Comparison of ENCODE assay signal across 9 mouse cellular contexts in the genomic region with DNA sequence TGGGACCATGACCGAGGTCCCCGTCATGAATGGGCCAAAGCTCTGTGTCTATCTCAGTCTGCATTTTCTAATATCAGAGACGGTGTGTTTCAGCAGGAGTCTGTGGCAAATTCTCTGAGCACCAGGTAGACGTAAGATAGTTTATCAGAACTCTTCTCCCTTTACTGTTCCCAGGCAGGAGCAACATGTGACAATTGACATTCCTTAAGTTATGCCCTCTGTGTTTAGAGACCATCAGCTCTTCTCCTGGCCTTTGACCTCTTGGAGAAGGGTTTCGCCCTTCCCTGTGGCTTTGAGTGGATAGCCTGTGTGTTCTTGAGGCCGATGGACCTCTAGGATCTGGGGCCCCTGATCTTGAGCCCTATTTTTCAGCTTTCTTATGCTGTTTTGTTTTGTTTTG. TPM values are rescaled to one million over a fixed set of nuclear protein-coding genes. Genes with fewer than 3 reads are reported as not detected.
A peak's percentile ranks its signal among the peaks of the same experiment; 100 is the strongest.
DNase-seq lines count a peak whose midpoint lies in the region; ATAC-seq lines count a peak whose summit lies in the region.
"Had no signal": no experiment of that assay in that cellular context is flagged by ENCODE, and none has a peak within 500 bp of the region (broad histone marks: within the 10 kb centered on the region; RNA-seq: fewer than 3 reads in every experiment).

No protein-coding gene starts in this region.

- no peaks in the 10 kb centered on the region for H3K27me3 ChIP-seq in kidney, embryonic 14.5 days (ENCODE audit: control insufficient read depth, insufficient read depth, low read length)
- no peaks in the 10 kb centered on the region for H3K27me3 ChIP-seq in hindbrain, embryonic 13.5 days
- no peaks in the 10 kb centered on the region for H3K27me3 ChIP-seq in midbrain, embryonic 13.5 days

- no peaks in the 10 kb centered on the region for H3K9me3 ChIP-seq in kidney, embryonic 14.5 days (ENCODE audit: control insufficient read depth, low read length)
- no peaks in the 10 kb centered on the region for H3K9me3 ChIP-seq in hindbrain, embryonic 13.5 days
- 0 out of 2 replicates have a peak, but pooled peaks cover 2% of the 10 kb centered on the region for H3K9me3 ChIP-seq in midbrain, embryonic 13.5 days

- peaks cover 40% of the 10 kb centered on the region for H3K36me3 ChIP-seq in kidney, embryonic 14.5 days (ENCODE audit: control insufficient read depth, insufficient read depth, low read length)
- peaks cover 40% of the 10 kb centered on the region for H3K36me3 ChIP-seq in hindbrain, embryonic 13.5 days
- H3K36me3 ChIP-seq in midbrain, embryonic 13.5 days, result peaks cover 42% of the 10 kb centered on the region

- no peak for ATAC-seq in kidney, embryonic 14.5 days (ENCODE audit: low FRiP score, low TSS enrichment)
- ATAC-seq in hindbrain, embryonic 13.5 days (ENCODE audit: low FRiP score), result no peak
- no peak for ATAC-seq in midbrain, embryonic 13.5 days

- H3K27ac ChIP-seq in kidney, embryonic 14.5 days (ENCODE audit: low read depth, low read length), result no peak overlapping the region
- 0 out of 2 replicates have a peak overlapping the region, but pooled peaks have one; percentile 19 for H3K27ac ChIP-seq in brown adipose tissue, adult 24 weeks (replicated peaks; ENCODE audit: low read depth, low read length)
- H3K27ac ChIP-seq in hindbrain, embryonic 13.5 days, result no peak overlapping the region
- H3K27ac ChIP-seq in midbrain, embryonic 13.5 days, result no peak overlapping the region

- intact Hi-C loops in left cerebral cortex, postnatal 36 days (cut with DNase I), result loop anchor here (5.0 kb wide), 1 partner anchor 133 kb away; no protein-coding TSS in a partner anchor

- DNase-seq in kidney, postnatal 10 days, result no peak
- no peak for DNase-seq in urinary bladder, postnatal 4 days (ENCODE audit: low spot score in 2 of 2)
- DNase-seq in Muller cell, postnatal 12 days (ENCODE audit: inconsistent ontology term), result no peak
- no peak for DNase-seq in left cerebral cortex, postnatal 36 days (ENCODE audit: low spot score in 2 of 2)

- peaks cover 18% of the 10 kb centered on the region for H3K4me1 ChIP-seq in kidney, embryonic 14.5 days (ENCODE audit: control insufficient read depth, insufficient read depth, low read length)
- H3K4me1 ChIP-seq in brown adipose tissue, adult 24 weeks (ENCODE audit: control insufficient read depth, insufficient read depth, insufficient read length, low read length), result peaks cover 9% of the 10 kb centered on the region
- H3K4me1 ChIP-seq in hindbrain, embryonic 13.5 days (replicated peaks), result peaks cover 24% of the 10 kb centered on the region
- H3K4me1 ChIP-seq in midbrain, embryonic 13.5 days (replicated peaks), result peaks cover 24% of the 10 kb centered on the region

- H3K4me3 ChIP-seq in kidney, embryonic 14.5 days (ENCODE audit: low read length), result peak overlapping the region; percentile 100
- H3K4me3 ChIP-seq in brown adipose tissue, adult 24 weeks (ENCODE audit: insufficient read depth, low read depth, low read length), result peak overlapping the region; percentile 83
- peak overlapping the region; percentile 100 for H3K4me3 ChIP-seq in hindbrain, embryonic 13.5 days
- peak overlapping the region; percentile 99 for H3K4me3 ChIP-seq in midbrain, embryonic 13.5 days (replicated peaks)

- 60% methylated on average over 6 of the region's 6 CpGs for WGBS in kidney, embryonic 14.5 days
- 67% methylated on average over 6 of the region's 6 CpGs for WGBS in hindbrain, embryonic 13.5 days
- WGBS in midbrain, embryonic 13.5 days, result 72% methylated on average over 6 of the region's 6 CpGs

- peak overlapping the region; percentile 80 for H3K4me2 ChIP-seq in kidney, embryonic 14.5 days (replicated peaks; ENCODE audit: low read depth, low read length)
- peak overlapping the region; percentile 86 for H3K4me2 ChIP-seq in hindbrain, embryonic 13.5 days
- peak overlapping the region; percentile 71 for H3K4me2 ChIP-seq in midbrain, embryonic 13.5 days (replicated peaks)

- H3K9ac ChIP-seq in kidney, embryonic 14.5 days (ENCODE audit: low read depth, low read length), result peak overlapping the region; percentile 98
- H3K9ac ChIP-seq in hindbrain, embryonic 13.5 days, result peak overlapping the region; percentile 97
- peak overlapping the region; percentile 96 for H3K9ac ChIP-seq in midbrain, embryonic 13.5 days (replicated peaks)

RNA-seq across cellular contexts. Expression of a gene that starts 1.1 kb away (rescaled TPM):
- polyA plus RNA-seq in kidney, embryonic 14.5 days (2014; fragmentation: Nextera tagmentation; extraction: Ambion mirVana), result 48.5 and 82.6 TPM in 2 replicates
- 17.0 and 22.5 TPM in 2 replicates for polyA plus RNA-seq in brown adipose tissue, adult 24 weeks (2012; ENCODE audit: insufficient read depth, insufficient read length, missing spikeins)
- 77.1 and 78.9 TPM in 2 replicates for polyA plus RNA-seq in hindbrain, embryonic 13.5 days (2015; fragmentation: Nextera tagmentation; extraction: Ambion mirVana)
- 86.9 and 95.0 TPM in 2 replicates for polyA plus RNA-seq in midbrain, embryonic 13.5 days (2015; fragmentation: Nextera tagmentation; extraction: Ambion mirVana)
- total RNA-seq in left cerebral cortex, postnatal 36 days (2021), result 10 to 100 TPM; 64.4 to 78.0 TPM

RNA-seq across cellular contexts. Expression of a gene that starts 14.0 kb away (rescaled TPM):
- 52.0 and 52.9 TPM in 2 replicates for polyA plus RNA-seq in kidney, embryonic 14.5 days (2014; fragmentation: Nextera tagmentation; extraction: Ambion mirVana)
- polyA plus RNA-seq in brown adipose tissue, adult 24 weeks (2012; ENCODE audit: insufficient read depth, insufficient read length, missing spikeins), result 1.4 and 1.5 TPM in 2 replicates
- polyA plus RNA-seq in hindbrain, embryonic 13.5 days (2015; fragmentation: Nextera tagmentation; extraction: Ambion mirVana), result 27.4 and 32.9 TPM in 2 replicates
- polyA plus RNA-seq in midbrain, embryonic 13.5 days (2015; fragmentation: Nextera tagmentation; extraction: Ambion mirVana), result 30.9 and 34.2 TPM in 2 replicates
- total RNA-seq in left cerebral cortex, postnatal 36 days (2021), result 1 to 10 TPM in 1 of 2 experiments, under 1 TPM in 1; 0.70 to 1.3 TPM

RNA-seq across cellular contexts. Expression of a gene that starts 15.8 kb away (rescaled TPM):
- 3.3 and 3.4 TPM in 2 replicates for polyA plus RNA-seq in kidney, embryonic 14.5 days (2014; fragmentation: Nextera tagmentation; extraction: Ambion mirVana)
- polyA plus RNA-seq in brown adipose tissue, adult 24 weeks (2012; ENCODE audit: insufficient read depth, insufficient read length, missing spikeins), result not detected in 2 replicates
- 1.2 and 1.8 TPM in 2 replicates for polyA plus RNA-seq in hindbrain, embryonic 13.5 days (2015; fragmentation: Nextera tagmentation; extraction: Ambion mirVana)
- polyA plus RNA-seq in midbrain, embryonic 13.5 days (2015; fragmentation: Nextera tagmentation; extraction: Ambion mirVana), result 1.8 and 2.1 TPM in 2 replicates
- not detected for total RNA-seq in left cerebral cortex, postnatal 36 days (2021)
- total RNA-seq: gastrocnemius, adult 18-20 months had no signal

RNA-seq across cellular contexts. Expression of a gene that starts 35.7 kb away (rescaled TPM):
- polyA plus RNA-seq in kidney, embryonic 14.5 days (2014; fragmentation: Nextera tagmentation; extraction: Ambion mirVana), result 6.7 and 9.5 TPM in 2 replicates
- polyA plus RNA-seq in brown adipose tissue, adult 24 weeks (2012; ENCODE audit: insufficient read depth, insufficient read length, missing spikeins), result 3.4 and 5.8 TPM in 2 replicates
- polyA plus RNA-seq in hindbrain, embryonic 13.5 days (2015; fragmentation: Nextera tagmentation; extraction: Ambion mirVana), result 10.3 and 11.2 TPM in 2 replicates
- 13.9 and 15.6 TPM in 2 replicates for polyA plus RNA-seq in midbrain, embryonic 13.5 days (2015; fragmentation: Nextera tagmentation; extraction: Ambion mirVana)
- 1 to 10 TPM; 3.5 to 4.7 TPM for total RNA-seq in left cerebral cortex, postnatal 36 days (2021)

RNA-seq across cellular contexts. Expression of a gene that starts 35.9 kb away (rescaled TPM):
- polyA plus RNA-seq in kidney, embryonic 14.5 days (2014; fragmentation: Nextera tagmentation; extraction: Ambion mirVana), result 97.2 and 97.8 TPM in 2 replicates
- 72.6 and 86.6 TPM in 2 replicates for polyA plus RNA-seq in brown adipose tissue, adult 24 weeks (2012; ENCODE audit: insufficient read depth, insufficient read length, missing spikeins)
- polyA plus RNA-seq in hindbrain, embryonic 13.5 days (2015; fragmentation: Nextera tagmentation; extraction: Ambion mirVana), result 109 and 118 TPM in 2 replicates
- 86.4 and 114 TPM in 2 replicates for polyA plus RNA-seq in midbrain, embryonic 13.5 days (2015; fragmentation: Nextera tagmentation; extraction: Ambion mirVana)
- total RNA-seq in left cerebral cortex, postnatal 36 days (2021), result 100 to 1,000 TPM; 256 to 304 TPM

Comparison
In these comparisons a context has a peak if more than half of its experiments do, and no peak if none do; other contexts are left out.
1. RNA of a gene that starts 14.0 kb away (polyA plus RNA-seq): 52.0 to 52.9 TPM in kidney, embryonic 14.5 days, 30.9 to 34.2 TPM in midbrain, embryonic 13.5 days and 27.4 to 32.9 TPM in hindbrain, embryonic 13.5 days; 1.4 to 1.5 TPM in brown adipose tissue, adult 24 weeks; every median in the first group is over 10 times any median in the second.
2. Peak in every context shown above with its lines, with median percentiles within 50 percentile points of each other: H3K4me2 ChIP-seq, H3K4me3 ChIP-seq and H3K9ac ChIP-seq.